Mouse (Mus musculus) layer of hippocampus, postnatal 36 days (tissue): ENCODE measurements around the gene Hyal2. TPM values are rescaled to one million over a fixed set of nuclear protein-coding genes. Genes with fewer than 3 reads are reported as not detected.
"Not testable (repeated sequence)": the region's sequence is repeated elsewhere in the genome, so short reads cannot be mapped to it uniquely, and the experiment has no call there.

ENCODE experiments used
- DNase-seq, 2 experiments: peaks; one replicate each; pipeline ENCODE4 v3.0.0; 2022
- total RNA-seq, 2 experiments: library from RNA; stranded (reverse); gene quantifications; 2 replicates each; pipeline ENCODE4 v1.2.3; 2021

The Hyal2 gene
- total RNA-seq, 2 experiments from 2014 or later, result 13.0 to 13.5 TPM

DNA sequence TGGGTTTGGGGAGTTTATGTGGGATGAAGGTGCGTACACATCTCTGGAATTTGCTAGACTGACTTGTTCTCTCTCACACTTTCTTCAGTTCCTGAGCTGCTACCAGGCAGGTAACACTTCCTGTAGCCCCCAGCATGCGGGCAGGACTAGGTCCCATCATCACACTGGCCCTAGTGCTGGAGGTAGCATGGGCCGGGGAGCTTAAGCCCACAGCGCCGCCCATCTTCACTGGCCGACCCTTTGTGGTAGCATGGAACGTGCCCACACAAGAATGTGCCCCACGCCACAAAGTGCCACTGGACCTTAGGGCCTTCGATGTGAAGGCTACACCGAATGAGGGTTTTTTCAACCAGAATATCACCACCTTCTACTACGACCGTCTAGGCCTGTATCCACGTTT, 2.3 kb downstream of the Hyal2 start:
- DNase-seq, result no peak

DNA sequence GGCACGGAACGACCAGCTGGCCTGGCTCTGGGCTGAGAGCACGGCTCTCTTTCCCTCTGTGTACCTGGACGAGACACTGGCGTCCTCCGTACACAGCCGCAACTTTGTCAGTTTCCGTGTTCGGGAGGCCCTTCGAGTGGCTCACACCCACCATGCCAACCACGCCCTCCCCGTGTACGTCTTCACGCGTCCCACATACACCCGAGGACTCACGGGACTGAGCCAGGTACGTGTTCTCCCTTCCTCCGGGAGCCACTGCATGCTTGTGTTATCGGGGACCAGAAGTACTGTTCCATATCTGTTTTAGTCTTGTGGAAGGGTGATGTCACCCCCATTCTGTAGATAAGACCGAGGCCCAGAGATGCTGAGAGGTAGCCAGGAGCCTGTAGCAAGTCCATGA, 3.1 kb downstream of the Hyal2 start:
- DNase-seq, result no peak

GRCm38 (mm10) chr9:107571534-107572326, 4.0 kb downstream of the Hyal2 start:
- DNase-seq, result no peak

DNA sequence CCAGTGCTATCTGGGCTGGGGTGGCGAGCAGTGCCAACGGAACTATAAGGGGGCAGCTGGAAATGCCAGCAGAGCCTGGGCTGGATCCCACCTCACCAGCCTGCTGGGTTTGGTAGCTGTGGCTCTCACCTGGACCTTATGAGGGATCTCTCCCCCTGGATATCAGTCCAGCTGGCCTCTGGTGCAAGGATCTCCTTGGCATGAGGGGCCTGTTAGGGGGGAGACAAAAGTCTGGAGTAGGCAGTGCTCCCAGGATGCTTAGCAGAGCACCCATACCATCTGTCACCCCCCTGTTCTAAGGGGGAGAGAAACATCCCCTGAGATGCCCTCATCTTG, 4.5 kb downstream of the Hyal2 start:
- no peak for DNase-seq

DNA sequence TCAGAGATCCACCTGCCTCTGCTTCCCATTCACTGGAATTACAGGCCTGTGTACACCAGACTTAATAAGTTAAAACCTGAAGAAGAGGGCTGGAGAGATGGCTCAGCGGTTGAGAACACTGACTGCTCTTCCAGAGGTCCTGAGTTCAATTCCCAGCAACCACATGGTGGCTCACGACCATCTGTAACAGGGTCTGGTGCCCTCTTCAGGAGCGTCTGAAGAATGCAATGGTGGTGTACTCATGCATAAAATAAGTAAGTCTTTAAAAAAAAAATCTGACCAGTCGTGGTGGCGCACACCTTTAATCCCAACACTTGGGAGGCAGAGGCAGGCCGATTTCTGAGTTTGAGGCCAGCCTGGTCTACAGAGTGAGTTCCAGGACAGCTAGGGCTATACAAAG, 6.0 kb downstream of the Hyal2 start:
- not testable (repeated sequence) for DNase-seq

GRCm38 (mm10) chr9:107575579-107576356, 8.0 kb downstream of the Hyal2 start:
- no peak for DNase-seq

- peak; percentile 47 to 49 for DNase-seq
Measured at GRCm38 (mm10) chr9:107576357-107577107, 8.8 kb downstream of the Hyal2 start, which contains the start of gene Hyal1. Gene Hyal1 (plus strand): TSS chr9:107576927.

GRCm38 (mm10) chr9:107577871-107578270, 10.1 kb downstream of the Hyal2 start:
- DNase-seq, result no peak

- DNase-seq, result no peak
Measured at GRCm38 (mm10) chr9:107578587-107578986, 10.8 kb downstream of the Hyal2 start, which contains the start of gene Naa80. Gene Naa80 (plus strand): TSS chr9:107578887.

DNA sequence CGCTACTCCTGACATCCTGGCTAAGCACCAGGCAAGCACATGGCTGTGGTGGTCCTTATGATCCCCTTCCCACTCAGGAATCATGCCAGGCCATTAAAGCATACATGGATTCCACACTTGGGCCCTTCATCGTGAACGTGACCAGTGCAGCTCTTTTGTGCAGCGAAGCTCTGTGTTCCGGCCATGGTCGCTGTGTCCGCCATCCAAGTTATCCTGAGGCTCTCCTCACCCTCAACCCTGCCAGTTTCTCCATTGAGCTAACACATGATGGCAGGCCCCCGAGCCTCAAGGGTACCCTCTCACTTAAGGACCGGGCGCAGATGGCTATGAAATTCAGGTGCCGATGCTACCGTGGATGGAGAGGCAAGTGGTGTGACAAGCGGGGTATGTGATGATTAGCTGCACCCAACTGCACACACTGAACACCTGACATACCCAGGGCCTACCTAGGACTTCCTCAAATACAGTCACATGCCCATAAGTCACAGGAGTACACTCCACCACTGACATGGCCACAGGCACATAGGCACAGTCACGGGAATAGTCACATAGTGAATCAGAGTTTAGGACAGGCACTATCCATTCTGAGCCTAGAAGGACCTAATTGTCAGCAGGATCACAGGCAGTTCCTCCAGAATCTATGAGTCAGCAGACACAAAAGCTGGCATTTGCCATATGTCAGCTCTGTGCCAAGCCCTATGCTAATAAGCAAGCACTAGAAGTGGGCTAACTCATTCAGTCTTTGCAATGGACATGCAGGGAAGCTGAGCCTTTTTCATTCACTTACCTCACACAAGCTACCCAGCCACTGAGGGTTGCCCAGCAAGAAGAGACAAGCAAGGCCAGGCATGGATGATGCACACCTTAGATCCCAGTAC, 11.5 kb downstream of the Hyal2 start:
- DNase-seq, result no peak

- peak; percentile 88 to 90 for DNase-seq
Measured at GRCm38 (mm10) chr9:107580501-107581317, 13.0 kb downstream of the Hyal2 start, which contains the start of gene Hyal3. Gene Hyal3 (plus strand): TSS chr9:107580818.

- DNase-seq, result no peak
Measured at GRCm38 (mm10) chr9:107581584-107581983, 13.8 kb downstream of the Hyal2 start.

DNA sequence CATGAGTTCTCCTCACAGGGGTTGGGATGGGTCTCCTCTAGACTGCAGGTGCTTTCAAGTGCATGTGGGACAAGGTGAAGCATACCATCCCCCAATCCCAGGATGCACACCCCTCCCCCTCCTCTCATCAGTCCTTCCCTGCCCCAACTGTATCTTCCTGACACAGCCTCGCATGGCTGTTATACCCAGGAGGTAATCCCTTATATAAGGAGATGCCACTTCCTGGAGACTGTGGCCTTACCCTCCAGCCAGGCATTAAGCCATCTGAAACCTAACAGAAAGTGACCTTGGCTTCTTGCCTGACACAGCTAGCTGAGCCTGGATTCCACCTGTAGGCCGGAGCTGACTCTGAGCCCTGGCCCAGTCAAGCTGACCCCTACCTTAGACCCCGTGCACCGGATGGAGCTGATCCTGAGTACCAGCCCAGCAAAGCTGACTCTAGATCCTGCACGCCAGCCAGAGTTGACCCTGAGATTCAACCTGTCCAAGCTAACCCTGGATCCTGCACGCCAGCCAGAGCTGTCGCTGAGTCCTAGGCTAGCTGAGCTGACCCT, 14.8 kb downstream of the Hyal2 start:
- DNase-seq, result peak in 1 of 2 experiments; percentile 1

GRCm38 (mm10) chr9:107583174-107583573, 15.4 kb downstream of the Hyal2 start:
- peak in 1 of 2 experiments; percentile 1 for DNase-seq

DNA sequence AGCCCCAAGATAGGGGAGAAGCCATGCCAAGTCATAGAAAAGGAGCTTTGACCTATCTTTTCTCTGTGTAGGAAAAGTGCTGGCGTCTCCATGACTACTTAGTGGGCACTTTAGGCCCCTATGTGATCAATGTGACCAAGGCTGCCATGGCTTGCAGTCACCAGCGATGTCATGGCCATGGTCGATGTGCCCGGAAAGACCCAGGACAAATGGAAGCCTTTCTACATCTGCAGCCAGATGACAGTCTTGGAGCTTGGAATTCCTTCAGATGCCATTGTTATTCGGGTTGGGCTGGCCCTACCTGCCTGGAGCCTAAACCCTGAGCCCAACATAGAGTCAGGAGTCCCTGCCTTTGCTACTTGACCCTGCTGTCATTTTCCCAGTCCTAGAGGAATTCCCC, 18.8 kb downstream of the Hyal2 start:
- DNase-seq, result no peak

DNA sequence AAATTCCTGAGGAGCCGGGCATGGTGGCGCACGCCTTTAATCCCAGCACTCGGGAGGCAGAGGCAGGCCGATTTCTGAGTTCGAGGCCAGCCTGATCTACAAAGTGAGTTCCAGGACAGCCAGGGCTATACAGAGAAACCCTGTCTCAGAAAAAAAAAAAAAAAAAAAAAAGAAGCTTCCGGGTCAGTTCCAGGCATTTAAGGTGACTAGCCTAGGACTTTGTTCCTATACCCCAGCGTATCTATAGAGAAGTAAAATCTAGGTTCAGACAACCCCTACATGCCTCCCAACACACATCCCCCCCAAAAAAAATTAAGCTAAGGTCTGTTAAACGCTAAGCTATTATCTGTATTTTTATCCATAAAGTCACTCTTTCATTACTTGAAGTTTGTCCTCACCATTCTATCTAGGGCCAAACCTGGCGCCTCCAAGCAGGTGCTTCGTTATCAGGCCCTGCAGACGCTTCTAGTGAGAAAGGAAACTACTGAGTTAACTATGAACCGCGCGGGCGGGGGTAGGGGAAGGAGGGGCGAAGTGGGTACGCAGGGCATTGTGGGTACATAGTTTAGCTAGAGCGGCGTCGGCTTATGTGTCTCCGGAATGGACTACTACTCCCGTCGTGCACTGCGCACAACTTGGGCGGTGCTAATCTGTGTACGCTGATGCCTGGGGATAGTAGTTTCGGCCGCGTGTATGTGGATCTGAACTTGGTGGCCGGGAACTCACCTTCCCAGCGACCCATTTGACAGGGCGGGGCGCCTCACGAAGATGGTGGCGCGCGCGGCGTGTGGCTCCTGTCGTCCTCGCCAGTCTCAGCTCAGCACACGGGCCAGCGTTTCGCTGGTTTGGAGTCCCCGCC, 19.5 kb downstream of the Hyal2 start, which contains the start of gene Ifrd2:
TSS of gene Ifrd2 (plus strand) at position 669 of the 859 bp plus-strand sequence.
- DNase-seq, result peak; percentile 97 to 98

DNA sequence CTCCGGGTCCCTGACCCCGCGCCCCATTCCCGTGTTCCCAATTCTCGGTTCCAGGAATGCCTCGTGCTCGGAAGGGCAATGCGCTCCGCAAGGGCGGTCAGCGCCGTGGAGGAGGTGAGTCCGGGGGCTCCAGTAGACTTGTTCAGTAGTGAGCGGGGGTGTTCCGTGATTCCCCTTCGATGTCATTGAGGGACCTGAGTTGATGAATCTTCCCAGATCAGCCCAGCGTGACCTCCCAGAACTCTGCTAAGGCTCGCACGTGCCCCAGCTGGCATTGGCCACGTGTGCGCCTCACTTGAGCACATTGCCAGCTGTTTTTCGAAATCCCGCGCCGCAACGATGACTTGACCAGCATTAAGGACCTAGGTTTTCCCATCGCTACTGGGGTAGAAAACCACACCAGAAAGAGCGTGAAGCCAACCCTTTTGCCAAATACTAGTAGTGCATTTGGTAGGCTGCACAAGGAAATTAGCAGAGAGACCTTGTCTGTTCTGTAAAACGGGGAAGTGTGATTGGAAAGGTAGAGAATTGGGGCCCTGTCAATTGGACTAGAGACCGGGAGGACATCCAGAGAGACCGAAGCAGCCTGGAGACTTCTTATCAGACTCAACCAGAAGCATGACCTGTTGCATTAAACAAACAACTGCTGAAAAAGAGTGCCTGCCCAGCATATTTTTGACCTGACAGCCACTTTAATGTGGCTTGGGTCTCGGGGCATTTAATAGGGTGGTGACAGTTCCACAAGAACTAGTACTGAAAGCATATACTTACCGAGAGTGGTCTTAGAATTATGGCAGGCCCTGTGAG, 20.3 kb downstream of the Hyal2 start:
- DNase-seq, result no peak

DNA sequence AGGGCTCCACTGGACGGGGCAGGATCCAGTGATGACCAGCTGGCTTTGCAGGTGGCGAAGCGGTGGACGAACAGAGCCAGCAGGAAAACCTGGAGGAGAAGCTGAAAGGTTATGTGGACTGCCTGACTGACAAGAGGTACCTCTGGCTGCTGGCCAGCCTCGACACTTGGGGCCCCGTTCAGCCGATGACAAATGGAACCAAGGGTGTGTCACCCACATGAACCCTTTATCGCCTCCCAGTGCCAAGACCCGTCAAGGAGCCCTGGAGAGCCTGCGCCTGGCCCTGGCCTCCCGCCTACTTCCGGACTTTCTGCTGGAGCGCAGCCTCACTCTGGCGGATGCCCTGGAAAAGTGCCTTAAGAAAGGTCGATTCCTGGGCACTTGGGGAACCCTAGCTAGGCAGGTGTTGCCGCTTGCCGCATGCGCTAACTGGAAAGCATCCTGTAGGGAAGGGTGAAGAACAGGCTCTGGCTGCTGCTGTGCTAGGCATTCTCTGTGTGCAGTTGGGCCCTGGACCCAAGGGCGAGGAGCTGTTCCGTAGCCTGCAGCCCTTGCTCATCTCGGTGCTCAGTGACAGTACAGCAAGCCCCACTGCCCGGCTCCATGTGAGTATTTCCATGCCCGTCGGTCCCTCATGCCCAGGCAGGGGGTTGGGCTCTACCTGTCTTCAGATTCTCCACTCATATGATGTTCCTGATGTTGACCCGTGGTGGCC, 22.5 kb downstream of the Hyal2 start:
- DNase-seq, result no peak
